Mouse (Mus musculus) embryo, embryonic 11 days (tissue): ENCODE results near the gene Srpk3.
"Not testable (repeated sequence)": the region's sequence is repeated elsewhere in the genome, so short reads cannot be mapped to it uniquely, and the experiment has no call there.

Source experiments
- DNase-seq: peaks from one replicate; pipeline ENCODE4 v3.0.0-alpha.2; 2015

The Srpk3 gene

DNA sequence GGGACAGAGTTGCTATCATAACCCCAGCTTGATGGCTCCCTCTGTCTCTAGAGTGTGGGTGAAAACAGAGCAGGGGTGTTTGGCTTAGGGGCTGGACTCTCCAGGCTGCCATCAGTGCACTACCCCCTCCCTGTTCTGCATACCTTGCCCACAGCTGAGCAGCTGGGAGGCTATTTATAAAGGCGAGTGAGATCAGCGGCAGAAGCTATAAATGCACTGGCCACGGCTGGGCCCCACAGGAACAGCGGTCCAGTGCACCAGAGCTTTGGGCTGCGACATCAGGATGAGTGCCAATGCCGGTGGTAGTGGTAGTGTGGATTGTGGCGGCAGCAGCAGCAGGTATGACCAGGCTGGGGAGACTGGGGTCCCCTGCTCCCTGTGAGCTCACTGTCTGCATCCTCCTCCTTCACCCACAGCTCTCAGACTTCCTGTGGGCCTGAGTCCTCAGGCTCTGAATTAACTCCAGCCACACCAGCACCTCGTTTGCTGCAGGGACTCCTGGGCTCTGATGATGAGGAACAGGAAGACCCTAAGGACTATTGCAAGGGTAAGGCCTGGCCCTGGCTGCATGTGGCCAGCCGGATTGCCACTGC lies at the start of gene Srpk3:
Gene Srpk3 (plus strand): TSS at position 238 of the 593 bp plus-strand sequence.
- DNase-seq: no peak

DNA sequence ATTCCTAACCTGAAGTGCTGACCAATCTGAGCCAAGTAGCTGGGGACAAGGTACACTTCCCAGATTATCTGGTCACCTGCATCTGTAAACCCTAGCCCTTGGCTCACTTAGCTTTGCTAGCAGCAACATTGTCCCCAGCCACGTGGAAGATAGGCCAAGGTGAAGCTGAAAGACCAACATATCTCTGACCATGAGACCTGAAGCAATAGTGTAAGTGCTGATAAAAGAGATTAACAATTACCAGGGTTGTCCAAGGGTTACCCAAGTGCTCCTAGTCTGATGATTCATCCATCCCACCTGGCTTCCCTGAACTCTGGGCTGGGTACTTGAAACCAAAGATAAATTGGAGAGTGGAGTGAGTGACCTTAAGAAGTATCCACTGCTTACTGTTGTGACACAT lies 43.3 kb upstream of the Srpk3 start:
- DNase-seq: no peak

DNA sequence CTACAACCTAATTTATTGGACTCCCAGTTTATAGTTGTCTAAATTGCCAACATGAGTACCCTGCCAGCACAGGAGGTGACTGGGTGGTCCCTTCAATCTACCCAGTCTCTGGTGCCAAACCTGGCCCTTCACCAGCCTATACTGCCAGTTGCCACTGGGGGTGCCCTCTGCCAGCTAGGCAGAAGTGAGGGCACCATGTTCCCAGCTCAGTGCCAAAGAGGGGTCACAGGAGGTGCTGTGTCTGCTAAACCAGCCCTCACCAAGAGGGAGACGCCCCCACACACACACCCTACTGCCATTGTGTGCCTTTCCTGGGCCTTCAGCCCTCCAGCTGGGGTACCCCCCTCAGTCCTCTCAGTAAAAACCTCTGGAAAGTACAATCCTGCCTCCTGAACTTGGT lies 36.0 kb upstream of the Srpk3 start:
- no peak for DNase-seq

DNA sequence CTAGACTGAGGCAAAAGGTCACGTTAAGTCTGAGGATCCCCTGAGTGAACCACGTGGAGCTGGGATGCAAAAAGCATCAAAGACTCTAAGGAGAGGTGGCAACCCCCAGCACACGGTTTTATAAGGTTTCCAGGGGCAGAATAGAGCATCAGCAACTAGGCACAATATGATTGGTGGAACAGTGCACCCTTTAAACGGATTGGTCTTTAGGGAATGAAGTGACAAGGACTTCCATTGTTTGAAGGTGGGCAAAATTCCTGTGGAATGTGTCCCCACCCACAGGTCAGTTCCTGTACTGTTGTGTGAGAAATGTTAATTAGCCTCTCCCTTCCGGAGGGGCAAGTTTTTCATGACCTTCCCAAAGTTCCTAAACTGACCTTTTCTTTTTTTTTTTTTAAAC lies 35.1 kb upstream of the Srpk3 start:
- no peak for DNase-seq

DNA sequence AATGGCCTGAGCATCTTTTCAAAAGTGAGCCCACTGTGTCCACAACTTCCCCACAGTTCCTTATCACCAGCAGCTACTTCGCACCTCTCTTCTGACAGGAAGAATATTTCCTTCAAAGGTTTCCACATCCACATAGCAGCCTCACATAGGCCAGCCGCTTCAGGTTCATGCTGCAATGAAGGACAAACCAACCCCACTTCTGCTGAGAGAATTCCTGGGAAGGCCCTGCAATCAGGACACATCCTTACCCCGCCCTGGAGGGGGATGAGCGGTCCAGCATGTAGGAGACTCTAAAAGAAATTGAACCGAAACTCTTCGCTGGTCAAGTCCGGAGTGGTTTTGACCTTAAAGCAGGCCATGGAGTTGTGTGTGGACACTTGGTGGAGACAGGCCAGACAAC lies 34.4 kb upstream of the Srpk3 start:
- not testable (repeated sequence) for DNase-seq

DNA sequence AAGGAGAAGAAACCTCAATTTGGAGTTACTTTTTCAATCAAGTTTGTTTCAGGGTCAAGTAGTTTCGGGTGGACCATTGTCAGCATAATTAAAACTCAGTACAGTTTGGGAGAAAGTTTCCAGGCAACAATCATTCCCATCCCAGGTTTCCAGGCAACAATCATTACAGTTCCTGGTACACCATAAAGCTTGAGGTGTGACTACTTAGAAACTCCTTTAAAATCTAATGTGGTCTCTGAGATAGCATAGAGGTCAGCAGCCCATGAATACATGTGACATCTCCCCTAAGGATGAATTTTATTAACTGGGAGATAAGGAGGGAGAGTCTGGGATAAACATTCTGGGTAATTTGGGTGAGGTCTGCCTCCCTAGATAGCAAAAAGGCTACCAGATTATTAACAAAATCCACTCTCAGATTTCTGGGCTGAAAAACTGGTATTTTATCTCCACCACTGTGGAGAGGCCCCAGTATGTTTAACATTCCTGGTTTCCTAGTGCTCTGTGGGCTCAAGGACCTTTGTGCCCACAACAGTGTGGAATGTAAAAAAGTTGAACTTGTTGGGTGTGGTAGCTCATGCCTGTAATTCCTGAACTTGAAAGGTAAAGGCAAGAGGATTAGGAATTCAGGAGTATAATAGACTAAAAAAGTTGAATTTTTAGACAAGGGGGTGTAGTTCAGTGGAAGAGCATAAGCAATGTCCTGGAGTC lies 29.3 kb upstream of the Srpk3 start:
- DNase-seq: no peak

DNA sequence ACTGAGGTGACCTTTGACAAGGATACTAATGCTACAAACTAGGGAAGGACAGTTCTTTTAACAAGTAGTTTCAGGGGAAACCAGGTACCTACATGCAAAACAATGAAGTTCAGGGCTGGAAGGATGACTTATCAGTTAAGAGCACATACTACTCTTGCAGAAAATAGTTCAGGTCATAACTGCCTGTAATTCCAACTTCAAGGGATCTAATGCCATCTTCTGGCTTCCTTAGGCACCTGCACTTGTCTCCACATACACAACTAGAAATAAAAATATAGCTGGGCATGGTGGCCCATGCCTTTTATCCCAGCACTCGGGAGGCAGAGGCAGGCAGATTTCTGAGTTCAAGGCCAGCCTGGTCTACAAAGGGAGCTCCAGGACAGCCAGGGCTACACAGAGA lies 25.2 kb upstream of the Srpk3 start:
- DNase-seq: no peak

DNA sequence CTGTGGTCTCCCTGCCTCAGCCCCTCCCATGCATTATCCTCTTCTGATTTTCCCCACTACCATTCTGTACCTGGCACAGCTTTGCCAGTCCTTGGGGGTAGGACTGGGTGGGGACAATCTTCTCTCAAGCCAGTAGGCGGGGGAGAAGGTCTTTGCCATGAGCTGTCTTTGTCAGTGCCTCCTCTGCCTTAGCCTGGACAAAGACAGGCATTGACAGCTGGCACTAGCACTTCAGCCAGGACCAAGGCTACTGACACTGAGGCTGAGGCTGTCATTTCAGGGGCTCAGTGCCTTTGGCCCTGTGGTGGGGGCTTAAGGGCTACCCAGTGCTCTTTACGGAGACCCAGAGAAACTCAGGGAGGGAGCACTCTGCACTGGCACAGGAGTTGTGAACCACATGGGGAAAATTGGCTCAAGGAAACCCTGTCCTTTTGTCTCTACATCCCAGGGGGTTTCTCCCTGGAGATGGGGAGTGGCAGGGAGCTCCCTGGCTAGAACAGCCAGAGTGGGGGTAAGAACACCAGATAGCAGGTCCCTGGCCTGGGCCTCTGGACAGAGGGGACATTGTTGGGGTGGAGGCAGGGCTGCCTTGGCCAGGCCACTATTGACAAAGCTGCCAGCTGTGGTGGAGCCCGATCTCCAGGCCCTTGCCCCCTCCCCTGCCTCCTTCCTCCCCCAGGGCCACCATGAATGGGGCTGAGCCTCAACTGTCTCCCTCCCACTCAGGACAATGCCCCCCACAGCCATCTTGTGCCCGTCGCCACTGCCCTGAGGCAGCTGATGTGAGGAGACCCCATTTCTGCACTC lies 17.7 kb upstream of the Srpk3 start, which contains the start of gene Plxnb3:
Gene Plxnb3 (plus strand): TSS at position 757 of the 807 bp plus-strand sequence.
- DNase-seq: no peak

DNA sequence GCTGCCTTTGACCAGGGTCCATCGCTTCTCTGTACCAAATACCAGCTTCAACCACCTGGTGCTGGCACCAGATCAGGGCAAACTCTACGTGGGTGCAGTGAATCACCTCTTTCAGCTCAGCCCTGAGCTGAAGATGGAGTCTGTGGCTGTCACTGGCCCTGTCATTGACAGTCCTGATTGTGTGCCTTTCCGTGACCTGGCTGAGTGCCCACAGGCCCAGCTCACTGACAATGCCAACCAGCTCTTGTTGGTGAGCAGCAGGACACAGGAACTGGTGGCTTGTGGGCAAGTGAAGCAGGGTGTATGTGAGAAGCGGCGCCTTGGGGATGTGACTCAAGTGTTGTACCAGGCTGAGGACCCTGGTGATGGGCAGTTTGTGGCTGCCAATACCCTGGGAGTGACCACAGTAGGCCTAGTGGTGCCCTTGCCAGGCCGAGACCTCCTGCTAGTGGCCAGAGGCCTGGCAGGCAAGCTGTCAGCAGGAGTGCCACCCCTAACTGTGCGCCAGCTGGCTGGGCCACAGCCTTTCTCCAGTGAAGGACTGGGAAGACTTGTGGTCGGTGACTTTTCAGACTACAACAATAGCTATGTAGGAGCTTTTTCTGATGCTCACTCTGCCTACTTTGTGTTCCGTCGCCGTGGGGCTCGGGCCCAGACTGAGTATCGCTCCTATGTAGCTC lies 15.5 kb upstream of the Srpk3 start:
- no peak for DNase-seq

DNA sequence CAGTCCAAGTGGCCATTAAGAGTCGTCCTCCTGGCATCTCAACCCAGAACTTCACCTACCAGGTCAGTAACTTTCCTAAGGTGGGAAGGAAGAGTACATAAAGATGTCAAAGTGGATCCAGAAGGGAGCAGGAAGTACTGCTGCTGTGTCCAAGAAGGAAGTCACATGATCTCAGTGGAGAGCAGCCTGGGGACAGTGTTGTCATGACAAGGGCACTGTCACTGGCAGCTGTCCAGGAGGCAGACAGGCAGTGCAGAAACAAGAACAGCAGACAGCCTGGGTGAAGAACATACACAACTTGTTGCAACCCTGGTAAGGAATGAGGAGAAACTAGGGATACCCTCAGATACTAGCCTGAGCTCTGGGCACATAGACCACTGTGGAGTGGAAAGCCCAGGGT lies 8.9 kb upstream of the Srpk3 start:
- no peak for DNase-seq

DNA sequence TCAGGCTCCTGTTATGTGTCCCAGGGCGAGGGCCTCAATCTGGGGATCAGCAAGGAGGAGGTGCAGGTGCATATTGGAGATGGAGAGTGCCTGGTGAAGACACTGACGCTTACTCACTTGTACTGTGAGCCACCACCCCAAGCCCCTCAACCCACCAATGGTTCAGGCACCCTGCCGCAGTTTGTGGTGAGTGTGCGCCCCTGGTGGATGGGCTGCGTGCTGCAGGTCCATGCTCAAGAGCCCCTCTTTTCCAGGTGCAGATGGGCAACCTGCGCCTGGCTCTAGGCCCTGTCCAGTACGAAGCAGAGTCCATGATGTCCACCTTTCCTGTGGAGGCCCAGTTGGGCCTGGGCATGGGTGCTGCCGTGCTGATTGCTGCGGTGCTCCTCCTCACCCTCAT lies 6.9 kb upstream of the Srpk3 start:
- peak; percentile 9 for DNase-seq

DNA sequence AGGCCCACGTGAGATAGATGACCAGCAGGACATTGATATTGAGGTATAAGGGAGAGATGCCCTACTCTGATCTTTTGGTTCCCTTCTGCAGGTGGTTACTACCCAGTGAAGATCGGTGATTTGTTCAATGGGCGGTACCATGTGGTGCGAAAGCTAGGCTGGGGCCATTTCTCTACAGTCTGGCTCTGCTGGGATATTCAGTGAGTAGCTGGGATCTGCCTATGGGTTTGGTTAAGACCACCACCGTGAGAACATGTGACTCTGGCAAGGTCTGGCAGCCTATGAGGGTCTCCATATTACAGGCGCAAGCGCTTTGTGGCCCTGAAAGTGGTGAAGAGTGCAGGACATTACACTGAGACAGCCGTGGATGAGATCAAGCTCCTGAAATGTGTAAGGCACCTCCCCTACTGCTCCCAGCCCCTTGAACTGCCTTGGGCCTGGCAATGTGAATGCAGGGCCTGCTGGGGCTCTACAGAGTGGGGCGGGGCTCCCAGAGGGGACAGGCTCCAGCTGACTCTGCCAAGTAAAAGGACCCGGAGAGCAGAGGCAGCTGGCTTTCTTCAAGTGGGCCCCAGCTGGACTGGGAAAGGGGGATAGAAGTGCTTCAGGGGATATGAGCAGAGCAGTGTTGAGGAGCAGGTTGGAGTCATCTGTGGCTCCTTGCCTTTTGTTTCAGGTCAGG lies 738 bp downstream of the Srpk3 start:
- peak; percentile 12 for DNase-seq

DNA sequence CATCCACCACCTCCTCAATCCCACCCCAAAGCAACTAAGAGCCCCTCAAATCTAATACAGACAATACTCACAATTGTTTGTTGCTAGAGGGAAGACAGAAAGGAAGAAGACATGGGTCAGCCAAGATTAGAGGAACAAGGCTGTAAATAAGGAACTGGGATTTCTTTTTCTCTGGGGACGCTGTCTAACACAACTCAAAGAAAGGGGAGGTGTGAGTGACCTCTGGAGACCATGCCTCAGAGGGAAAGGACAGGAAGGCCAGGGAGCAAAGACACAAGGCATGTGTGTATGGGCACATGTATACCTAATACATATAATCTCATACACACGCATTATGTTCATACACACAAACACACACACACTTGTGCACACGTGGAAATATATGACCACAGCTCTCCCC lies 8.0 kb downstream of the Srpk3 start:
- no peak for DNase-seq

DNA sequence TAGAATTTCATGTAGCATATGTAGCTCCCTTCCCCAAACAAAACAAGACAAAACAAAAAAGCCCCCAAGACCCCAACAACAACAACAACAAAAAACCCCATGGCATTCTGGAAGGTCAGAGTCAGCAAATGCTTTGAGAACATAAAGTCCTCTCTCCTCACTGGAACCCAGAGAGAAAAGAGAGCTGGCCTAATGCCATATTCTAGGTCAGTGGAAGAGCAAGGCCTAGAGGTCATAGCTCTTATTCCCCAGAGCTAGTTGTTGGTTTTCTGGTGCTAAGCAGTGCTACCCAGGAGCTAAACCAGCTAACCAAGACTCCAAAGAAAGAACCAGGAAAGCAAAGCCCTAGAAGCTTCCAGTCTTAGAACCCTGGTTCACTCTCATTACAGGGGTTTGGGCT lies 11.5 kb downstream of the Srpk3 start:
- DNase-seq: no peak

DNA sequence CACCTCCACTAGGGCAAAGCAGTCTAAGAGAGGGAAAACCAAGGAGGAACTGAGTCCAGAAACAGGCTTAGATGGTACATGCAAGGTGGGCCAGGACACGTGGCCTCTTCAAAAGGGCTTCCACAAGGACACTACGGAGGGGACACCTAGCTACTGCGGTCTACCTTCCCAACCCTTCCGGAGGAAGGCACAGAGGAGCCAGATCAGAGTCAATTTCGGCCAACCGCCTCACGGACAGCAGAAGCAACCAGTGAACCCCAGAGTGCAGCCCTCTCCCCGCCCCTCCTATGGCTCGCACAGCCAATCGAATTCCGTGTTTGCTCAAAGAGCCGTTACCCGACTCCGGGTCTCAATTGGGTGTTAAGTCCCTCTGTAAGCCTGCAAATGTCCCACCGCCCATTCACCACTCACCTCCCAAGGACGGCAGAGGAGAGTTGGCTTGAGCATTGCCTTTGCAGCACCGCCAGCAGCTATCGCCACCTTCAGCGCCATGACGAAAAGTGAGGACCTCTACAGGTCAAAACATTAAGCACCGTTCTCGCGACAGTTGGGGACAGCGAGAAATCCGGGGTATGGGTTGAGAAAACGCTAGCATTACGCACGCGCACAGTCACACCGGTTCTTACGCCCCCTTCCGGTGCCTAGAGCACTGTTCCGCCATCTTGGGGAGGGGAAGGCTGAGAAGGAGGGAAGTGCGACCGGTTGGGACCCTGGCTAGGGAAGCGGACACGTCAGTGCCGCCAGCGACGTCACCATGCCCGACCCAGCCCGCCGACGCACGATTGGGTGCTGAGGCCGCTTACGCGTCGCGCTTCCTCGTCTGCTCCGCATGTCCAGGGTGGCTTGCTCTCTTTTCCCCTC lies 12.4 kb downstream of the Srpk3 start, which contains the start of the genes Idh3g and Ssr4:
Gene Idh3g (minus strand): TSS at position 534 of the 861 bp plus-strand sequence.
Gene Ssr4 (plus strand): TSS at position 665 of the 861 bp plus-strand sequence.
- peak; percentile 94 for DNase-seq

DNA sequence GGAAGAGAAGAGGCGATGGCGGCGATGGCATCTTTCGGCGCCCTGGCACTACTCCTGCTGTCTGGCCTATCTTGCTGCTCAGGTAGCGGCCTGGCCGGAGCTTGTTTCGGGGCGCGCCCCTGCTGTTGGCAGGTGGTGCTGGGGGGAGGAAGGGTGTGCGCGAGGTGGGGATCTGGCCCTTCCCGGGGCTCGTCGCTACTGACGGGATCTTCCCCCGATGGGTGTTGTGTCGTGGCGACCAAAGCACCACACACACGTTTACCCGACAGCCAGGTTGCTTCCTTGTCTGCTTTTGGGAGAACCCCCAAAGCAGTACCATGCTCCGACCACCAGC lies 13.0 kb downstream of the Srpk3 start:
- DNase-seq: no peak

DNA sequence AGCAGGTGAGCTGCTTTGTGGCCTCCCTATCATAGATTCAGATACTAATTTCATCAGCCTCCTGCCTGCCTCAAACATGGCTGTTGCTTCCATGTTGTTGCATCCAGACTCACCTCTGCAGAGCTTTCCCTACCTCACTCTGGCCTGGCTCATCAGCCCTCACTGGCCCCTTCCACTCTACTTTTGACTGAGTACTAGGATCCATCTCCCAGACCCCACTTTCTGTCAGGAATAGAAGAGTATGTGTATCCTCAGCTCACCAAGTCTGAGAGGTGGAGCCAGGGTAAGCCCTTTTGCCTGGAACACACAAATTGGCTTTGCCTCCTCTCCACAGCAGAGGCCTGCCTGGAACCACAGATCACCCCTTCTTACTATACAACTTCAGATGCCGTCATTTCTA lies 14.3 kb downstream of the Srpk3 start:
- no peak for DNase-seq

DNA sequence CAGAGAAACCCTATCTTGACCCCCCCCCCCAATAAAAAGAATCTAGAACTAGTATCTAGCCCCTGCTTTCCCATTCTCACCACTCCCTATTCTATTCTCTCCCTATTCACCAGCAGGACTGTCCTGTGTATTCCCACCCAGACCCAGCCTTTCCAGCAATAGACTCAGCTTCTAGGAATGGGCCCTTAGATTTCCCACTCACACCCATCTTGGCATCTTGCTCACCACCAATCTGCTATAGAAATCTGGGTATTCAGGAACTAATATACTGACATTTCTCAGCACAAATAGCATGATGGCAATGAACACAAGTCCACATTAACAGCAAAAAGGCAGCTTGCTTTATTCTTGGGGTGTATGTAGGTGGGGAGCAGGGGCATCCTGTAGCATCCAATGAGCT lies 18.8 kb downstream of the Srpk3 start:
- no peak for DNase-seq

DNA sequence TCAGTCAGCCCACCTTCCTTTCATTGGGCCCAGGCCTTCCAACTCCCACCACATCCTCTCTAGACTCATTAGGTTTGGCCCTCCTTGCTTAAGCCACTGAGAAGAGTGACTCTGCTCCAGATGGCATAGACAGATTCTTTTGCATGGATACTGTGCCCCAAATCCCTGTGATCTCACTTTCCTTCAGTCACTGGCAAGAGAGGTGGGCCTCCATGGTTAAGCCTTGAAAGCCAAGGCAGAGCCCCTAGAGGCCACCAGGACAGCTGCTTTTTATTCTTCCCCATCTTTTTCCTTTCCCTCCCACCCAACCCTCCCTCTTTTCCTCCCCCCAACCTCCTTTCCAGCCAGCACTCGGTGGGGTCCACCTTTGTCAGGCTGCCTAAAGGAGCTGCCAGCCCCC lies 19.3 kb downstream of the Srpk3 start:
- no peak for DNase-seq

DNA sequence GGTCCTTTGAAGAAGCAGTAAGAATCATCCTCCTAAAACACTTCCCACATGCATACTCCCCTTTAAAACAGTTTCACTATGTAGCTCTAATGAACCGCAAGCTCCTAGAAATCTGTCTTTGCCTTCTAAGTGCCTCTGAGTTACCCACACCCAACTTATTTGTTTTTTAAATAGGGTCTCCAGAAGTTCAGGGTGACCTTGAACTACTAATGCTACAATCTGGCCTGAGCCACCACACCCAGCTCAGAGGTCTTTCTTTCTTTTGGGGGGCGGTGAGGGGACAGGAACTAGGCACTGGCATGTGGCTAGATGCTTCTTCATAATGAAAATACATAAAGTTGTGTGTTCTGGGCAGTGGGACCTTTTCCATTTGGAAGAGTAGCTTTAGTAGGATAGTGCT lies 23.3 kb downstream of the Srpk3 start:
- DNase-seq: no peak

DNA sequence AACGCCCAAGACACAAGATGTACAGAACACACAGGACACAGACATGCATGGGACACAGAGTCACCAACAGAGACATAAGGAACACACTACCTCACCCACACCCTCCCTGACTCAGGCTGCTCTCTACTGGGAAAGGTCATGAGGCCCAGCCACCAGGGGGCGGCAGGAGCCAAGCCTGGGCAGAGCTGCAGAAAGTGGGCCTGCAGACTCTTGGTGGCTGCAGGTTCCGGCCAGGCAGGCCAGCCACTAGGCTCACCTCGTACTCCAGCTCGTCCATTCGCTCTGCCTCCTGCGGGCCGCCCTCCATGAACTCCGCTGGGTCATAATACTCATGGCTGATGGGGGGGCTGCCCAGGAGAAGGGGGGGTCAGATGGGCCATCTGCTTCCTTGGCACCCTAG lies 24.3 kb downstream of the Srpk3 start:
- peak; percentile 72 for DNase-seq

DNA sequence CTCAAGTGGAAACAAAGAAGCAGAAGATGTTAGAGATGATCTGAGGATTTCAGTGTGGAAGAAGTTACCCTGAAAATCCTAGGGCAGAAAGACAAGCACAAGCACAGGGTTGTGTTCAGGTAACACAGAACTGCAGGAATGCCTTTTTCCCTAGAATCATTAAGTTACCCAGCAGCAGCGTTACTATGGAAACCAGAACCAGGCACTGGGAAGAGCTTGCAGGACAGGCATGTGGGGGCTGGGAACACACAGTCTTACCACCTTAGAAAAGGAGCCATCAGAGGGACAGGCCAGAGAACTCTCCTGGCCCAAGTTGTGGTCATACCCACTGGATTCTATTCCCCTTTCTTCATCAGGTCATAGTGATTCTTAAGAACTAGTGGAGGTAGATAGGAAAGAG lies 31.6 kb downstream of the Srpk3 start:
- DNase-seq: peak; percentile 19
